ENCODE assay signal across 10 mouse cellular contexts in the genomic region with DNA sequence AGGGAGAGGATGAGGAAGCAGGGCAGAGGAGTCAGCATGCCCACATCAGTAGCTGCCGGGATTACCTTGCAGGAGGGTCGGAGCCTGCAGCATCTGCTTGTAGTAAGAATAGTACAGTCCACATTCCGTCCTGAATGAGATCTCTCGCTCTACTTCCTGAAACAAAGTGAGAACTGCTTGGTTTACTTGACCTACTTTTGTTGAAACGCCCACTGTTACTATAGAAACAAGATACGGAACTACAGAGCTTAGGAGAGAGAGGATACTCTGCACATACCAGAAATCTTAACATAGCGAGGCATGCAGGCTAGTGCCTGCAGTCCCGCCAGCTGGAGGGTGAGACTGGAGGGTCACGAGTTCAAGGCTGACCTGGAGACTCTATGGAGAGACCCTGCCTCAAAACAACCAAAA. TPM values are rescaled to one million over a fixed set of nuclear protein-coding genes. Genes with fewer than 3 reads are reported as not detected.
A peak's percentile ranks its signal among the peaks of the same experiment; 100 is the strongest.
DNase-seq lines count a peak whose midpoint lies in the region; ATAC-seq and TF ChIP-seq lines count a peak whose summit lies in the region.
"Had no signal": no experiment of that assay in that cellular context is flagged by ENCODE, and none has a peak within 500 bp of the region (broad histone marks: within the 10 kb centered on the region; RNA-seq: fewer than 3 reads in every experiment).

No protein-coding gene starts in this region.

- no peaks in the 10 kb centered on the region for H3K4me1 ChIP-seq in liver, adult 2 months (ENCODE audit: control insufficient read depth, insufficient read depth, low read length)
- no peaks in the 10 kb centered on the region for H3K4me1 ChIP-seq in liver, embryonic 12.5 days
- H3K4me1 ChIP-seq in hindbrain, embryonic 14.5 days (replicated peaks; ENCODE audit: control insufficient read depth, insufficient read depth, low read length), result peaks cover 13% of the 10 kb centered on the region; the same call in 1 of the 2 replicates
- H3K4me1 ChIP-seq: liver, embryonic 15.5 days had no signal

- H3K27me3 ChIP-seq in liver, adult 2 months (ENCODE audit: control insufficient read depth, insufficient read depth, low read length), result no peaks in the 10 kb centered on the region
- H3K27me3 ChIP-seq in liver, embryonic 12.5 days (replicated peaks), result no peaks in the 10 kb centered on the region
- H3K27me3 ChIP-seq in hindbrain, embryonic 14.5 days (ENCODE audit: control insufficient read depth, insufficient read depth, low read length), result no peaks in the 10 kb centered on the region
- H3K27me3 ChIP-seq: liver, embryonic 15.5 days had no signal

- WGBS in liver, adult 2 months, result 76% methylated on average over 9 of the region's 9 CpGs
- WGBS in liver, embryonic 12.5 days (ENCODE audit: insufficient replicate concordance), result 73% methylated on average over 9 of the region's 9 CpGs
- 90% methylated on average over 9 of the region's 9 CpGs for WGBS in hindbrain, embryonic 14.5 days

- no peak overlapping the region for H3K4me3 ChIP-seq in liver, adult 2 months (ENCODE audit: insufficient read depth, low read depth, low read length)
- H3K4me3 ChIP-seq in liver, embryonic 12.5 days, result no peak overlapping the region
- no peak overlapping the region for H3K4me3 ChIP-seq in hindbrain, embryonic 14.5 days (replicated peaks; ENCODE audit: low read length)
- H3K4me3 ChIP-seq: liver, embryonic 15.5 days had no signal

- H3K36me3 ChIP-seq in liver, adult 2 months (ENCODE audit: control insufficient read depth, insufficient read depth, low read length), result no peaks in the 10 kb centered on the region
- H3K36me3 ChIP-seq in liver, embryonic 12.5 days, result peaks cover 14% of the 10 kb centered on the region
- peaks cover 33% of the 10 kb centered on the region for H3K36me3 ChIP-seq in hindbrain, embryonic 14.5 days (replicated peaks; ENCODE audit: control insufficient read depth, insufficient read depth)

- DNase-seq in adrenal gland, adult 2 months, result peak; percentile 50
- DNase-seq in adrenal gland, adult 18-20 months (ENCODE audit: low spot score in 2 of 2), result no peak
- DNase-seq in liver, adult 2 months (ENCODE audit: extremely low read depth, low read depth, low spot score), result peak; percentile 30
- DNase-seq in lung, postnatal 36 days, result peak; percentile 42
- DNase-seq in thymus, postnatal 4 days, result peak; percentile 68
- no peak for DNase-seq in B cell, adult 2 months
- DNase-seq in hindbrain, embryonic 14.5 days (ENCODE audit: low spot score), result no peak
- DNase-seq: kidney, adult 11 months had no signal

- H3K9me3 ChIP-seq in liver, embryonic 12.5 days (replicated peaks), result no peaks in the 10 kb centered on the region
- H3K9me3 ChIP-seq in hindbrain, embryonic 14.5 days (ENCODE audit: control insufficient read depth, low read length), result no peaks in the 10 kb centered on the region
- H3K9me3 ChIP-seq: liver, embryonic 15.5 days had no signal

- H3K4me2 ChIP-seq in liver, embryonic 12.5 days, result no peak overlapping the region
- H3K4me2 ChIP-seq in hindbrain, embryonic 14.5 days (replicated peaks), result no peak overlapping the region
- H3K4me2 ChIP-seq: liver, embryonic 15.5 days had no signal

- ATAC-seq in liver, embryonic 12.5 days, result no peak
- ATAC-seq in hindbrain, embryonic 14.5 days (ENCODE audit: low FRiP score), result no peak

- H3K79me2 ChIP-seq in liver, adult 2 months (ENCODE audit: control insufficient read depth, insufficient read depth, low read length), result no peaks in the 10 kb centered on the region

- no peak overlapping the region for H3K27ac ChIP-seq in liver, adult 2 months (replicated peaks; ENCODE audit: insufficient read depth, low read depth, low read length)
- H3K27ac ChIP-seq in liver, embryonic 12.5 days, result no peak overlapping the region
- no peak overlapping the region for H3K27ac ChIP-seq in hindbrain, embryonic 14.5 days
- H3K27ac ChIP-seq: liver, embryonic 15.5 days had no signal

- no peak for TF ChIP-seq CTCF in liver, adult 2 months (IDR thresholded peaks at IDR 0.05; ENCODE audit: low read depth, low read length)

- H3K9ac ChIP-seq in liver, adult 2 months (ENCODE audit: low read depth, low read length), result no peak overlapping the region
- no peak overlapping the region for H3K9ac ChIP-seq in liver, embryonic 12.5 days
- H3K9ac ChIP-seq in hindbrain, embryonic 14.5 days, result no peak overlapping the region
- H3K9ac ChIP-seq: liver, embryonic 15.5 days had no signal

- no peak for TF ChIP-seq POLR2A in liver, adult 2 months (IDR thresholded peaks at IDR 0.05; ENCODE audit: extremely low read depth, insufficient read depth, low read length)

RNA-seq across cellular contexts. Expression of a gene that starts 24.6 kb away (rescaled TPM):
- total RNA-seq in adrenal gland, adult 2 months (2021), result 10 to 100 TPM; 52.1 to 71.8 TPM
- 8.4 and 9.5 TPM in 2 replicates for polyA plus RNA-seq in adrenal gland, adult 2 months (2012; rRNA removed)
- 10 to 100 TPM; 51.0 to 57.2 TPM for total RNA-seq in adrenal gland, adult 18-20 months (2021)
- 3.8 and 3.9 TPM in 2 replicates for total RNA-seq in liver, adult 2 months (2014; rRNA removed)
- polyA plus RNA-seq in liver, adult 2 months (2012; rRNA removed), result 1.5 and 2.4 TPM in 2 replicates
- 9.0 and 12.5 TPM in 2 replicates for polyA plus RNA-seq in liver, embryonic 12.5 days (2016; fragmentation: Nextera tagmentation; extraction: Ambion mirVana)
- 57.5 and 61.0 TPM in 2 replicates for polyA plus RNA-seq in hindbrain, embryonic 14.5 days (2014; fragmentation: Nextera tagmentation; extraction: Ambion mirVana)

Comparison
In these comparisons a context has a peak if more than half of its experiments do, and no peak if none do; other contexts are left out.
1. DNase-seq: peak in adrenal gland, adult 2 months (single experiment), liver, adult 2 months (single experiment), lung, postnatal 36 days (single experiment) and thymus, postnatal 4 days (single experiment); none in adrenal gland, adult 18-20 months (0 of 2), B cell, adult 2 months (0 of 2) and hindbrain, embryonic 14.5 days (single experiment).